9 mouse cellular contexts compared by ENCODE assay signal in the genomic region with DNA sequence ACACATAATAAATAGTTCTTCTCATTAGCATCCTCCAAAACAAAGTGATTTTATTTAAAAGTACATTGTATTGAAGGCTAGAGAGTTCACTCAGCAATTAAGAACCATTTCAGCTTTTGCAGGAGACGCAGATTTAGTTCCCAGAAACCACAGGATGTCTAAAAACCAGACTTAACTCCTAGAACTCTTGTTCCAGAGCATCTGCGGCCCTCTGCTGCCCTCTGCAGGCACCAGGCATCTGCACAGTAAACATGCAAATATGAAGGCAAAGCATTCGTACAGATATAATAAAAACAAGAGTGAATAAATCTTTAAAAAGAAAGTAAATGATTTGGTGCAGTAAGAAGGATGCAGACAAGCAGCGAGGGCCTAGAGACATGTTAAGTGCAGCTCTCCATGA. TPM values are rescaled to one million over a fixed set of nuclear protein-coding genes. Genes with fewer than 3 reads are reported as not detected.
DNase-seq lines count a peak whose midpoint lies in the region; ATAC-seq lines count a peak whose summit lies in the region.
"Had no signal": no experiment of that assay in that cellular context is flagged by ENCODE, and none has a peak within 500 bp of the region (broad histone marks: within the 10 kb centered on the region; RNA-seq: fewer than 3 reads in every experiment).

No protein-coding gene starts in this region.

- peak; percentile 66 for DNase-seq in forebrain, embryonic 14.5 days (ENCODE audit: low spot score)
- DNase-seq in urinary bladder, adult 18-20 months (ENCODE audit: low spot score in 2 of 2), result peak; percentile 35 to 66
- no peak for DNase-seq in urinary bladder, postnatal 10 days (ENCODE audit: low spot score)
- peak; percentile 71 for DNase-seq in embryonic facial prominence, embryonic 14.5 days (ENCODE audit: low spot score)
- DNase-seq in layer of hippocampus, adult 9-11 months, result peak; percentile 41
- DNase-seq in mesoderm, embryonic 11.5 days (ENCODE audit: low read depth, low spot score), result peak; percentile 49
- DNase-seq in urinary bladder, postnatal 25 days (ENCODE audit: low spot score), result peak; percentile 68

- ATAC-seq in forebrain, embryonic 14.5 days, result no peak
- ATAC-seq in forebrain, embryonic 15.5 days (replicated peaks), result no peak
- ATAC-seq in embryonic facial prominence, embryonic 14.5 days (ENCODE audit: low read depth), result no peak

- no peak overlapping the region for H3K4me3 ChIP-seq in forebrain, embryonic 14.5 days (ENCODE audit: low read depth, low read length)
- H3K4me3 ChIP-seq in forebrain, embryonic 15.5 days, result no peak overlapping the region
- H3K4me3 ChIP-seq in embryonic facial prominence, embryonic 14.5 days (ENCODE audit: low read depth, low read length), result no peak overlapping the region

- H3K4me2 ChIP-seq in forebrain, embryonic 14.5 days (ENCODE audit: low read length), result no peak overlapping the region
- no peak overlapping the region for H3K4me2 ChIP-seq in forebrain, embryonic 15.5 days (replicated peaks)
- H3K4me2 ChIP-seq in embryonic facial prominence, embryonic 14.5 days (ENCODE audit: low read depth, low read length), result no peak overlapping the region

- no peak overlapping the region for H3K27ac ChIP-seq in forebrain, embryonic 14.5 days (ENCODE audit: low read depth, low read length)
- H3K27ac ChIP-seq in forebrain, embryonic 15.5 days (replicated peaks), result no peak overlapping the region
- no peak overlapping the region for H3K27ac ChIP-seq in embryonic facial prominence, embryonic 14.5 days (replicated peaks; ENCODE audit: low read depth, low read length)

- H3K9me3 ChIP-seq in forebrain, embryonic 14.5 days (replicated peaks; ENCODE audit: control insufficient read depth, low read length), result no peaks in the 10 kb centered on the region
- H3K9me3 ChIP-seq in forebrain, embryonic 15.5 days, result no peaks in the 10 kb centered on the region
- H3K9me3 ChIP-seq in embryonic facial prominence, embryonic 14.5 days (ENCODE audit: control insufficient read depth, low read length), result no peaks in the 10 kb centered on the region

- H3K27me3 ChIP-seq in forebrain, embryonic 14.5 days (replicated peaks; ENCODE audit: control insufficient read depth, insufficient read depth, low read length), result no peaks in the 10 kb centered on the region
- no peaks in the 10 kb centered on the region for H3K27me3 ChIP-seq in forebrain, embryonic 15.5 days
- no peaks in the 10 kb centered on the region for H3K27me3 ChIP-seq in embryonic facial prominence, embryonic 14.5 days (replicated peaks; ENCODE audit: control insufficient read depth, insufficient read depth, low read length)

- H3K9ac ChIP-seq in forebrain, embryonic 14.5 days (ENCODE audit: low read length), result no peak overlapping the region
- H3K9ac ChIP-seq in forebrain, embryonic 15.5 days (replicated peaks), result no peak overlapping the region
- no peak overlapping the region for H3K9ac ChIP-seq in embryonic facial prominence, embryonic 14.5 days (ENCODE audit: low read depth, low read length)

- 55% methylated on average over 4 of the region's 4 CpGs for WGBS in forebrain, embryonic 14.5 days
- WGBS in forebrain, embryonic 15.5 days, result 56% methylated on average over 4 of the region's 4 CpGs
- WGBS in embryonic facial prominence, embryonic 14.5 days, result 56% methylated on average over 4 of the region's 4 CpGs

- no peaks in the 10 kb centered on the region for H3K36me3 ChIP-seq in forebrain, embryonic 14.5 days (ENCODE audit: control insufficient read depth, insufficient read depth, low read length)
- H3K36me3 ChIP-seq in forebrain, embryonic 15.5 days, result no peaks in the 10 kb centered on the region
- H3K36me3 ChIP-seq in embryonic facial prominence, embryonic 14.5 days (ENCODE audit: control insufficient read depth, insufficient read depth, low read length), result no peaks in the 10 kb centered on the region

- no peaks in the 10 kb centered on the region for H3K4me1 ChIP-seq in forebrain, embryonic 14.5 days (ENCODE audit: control insufficient read depth, insufficient read depth, low read length)
- no peaks in the 10 kb centered on the region for H3K4me1 ChIP-seq in forebrain, embryonic 15.5 days
- H3K4me1 ChIP-seq in embryonic facial prominence, embryonic 14.5 days (ENCODE audit: control insufficient read depth, insufficient read depth, low read length), result no peaks in the 10 kb centered on the region

RNA-seq across cellular contexts. Expression of a gene that starts 8.5 kb away (rescaled TPM):
- not detected in 2 replicates for polyA plus RNA-seq in forebrain, embryonic 14.5 days (2014; fragmentation: Nextera tagmentation; extraction: Ambion mirVana)
- not detected in 2 replicates for polyA plus RNA-seq in forebrain, embryonic 15.5 days (2015; fragmentation: Nextera tagmentation; extraction: Ambion mirVana)
- polyA plus RNA-seq in embryonic facial prominence, embryonic 14.5 days (2014; fragmentation: Nextera tagmentation; extraction: Ambion mirVana), result 0.81 and 1.1 TPM in 2 replicates
- polyA plus RNA-seq: lung, embryonic 16.5 days had no signal

RNA-seq across cellular contexts. Expression of a gene that starts 52.4 kb away (rescaled TPM):
- not detected in 2 replicates for polyA plus RNA-seq in forebrain, embryonic 14.5 days (2014; fragmentation: Nextera tagmentation; extraction: Ambion mirVana)
- polyA plus RNA-seq in forebrain, embryonic 15.5 days (2015; fragmentation: Nextera tagmentation; extraction: Ambion mirVana), result not detected in 2 replicates
- polyA plus RNA-seq in embryonic facial prominence, embryonic 14.5 days (2014; fragmentation: Nextera tagmentation; extraction: Ambion mirVana), result 0.14 and 0.31 TPM in 2 replicates
- polyA plus RNA-seq: lung, embryonic 16.5 days had no signal
